Comparison of ENCODE assay signal across 8 mouse cellular contexts in the genomic region with DNA sequence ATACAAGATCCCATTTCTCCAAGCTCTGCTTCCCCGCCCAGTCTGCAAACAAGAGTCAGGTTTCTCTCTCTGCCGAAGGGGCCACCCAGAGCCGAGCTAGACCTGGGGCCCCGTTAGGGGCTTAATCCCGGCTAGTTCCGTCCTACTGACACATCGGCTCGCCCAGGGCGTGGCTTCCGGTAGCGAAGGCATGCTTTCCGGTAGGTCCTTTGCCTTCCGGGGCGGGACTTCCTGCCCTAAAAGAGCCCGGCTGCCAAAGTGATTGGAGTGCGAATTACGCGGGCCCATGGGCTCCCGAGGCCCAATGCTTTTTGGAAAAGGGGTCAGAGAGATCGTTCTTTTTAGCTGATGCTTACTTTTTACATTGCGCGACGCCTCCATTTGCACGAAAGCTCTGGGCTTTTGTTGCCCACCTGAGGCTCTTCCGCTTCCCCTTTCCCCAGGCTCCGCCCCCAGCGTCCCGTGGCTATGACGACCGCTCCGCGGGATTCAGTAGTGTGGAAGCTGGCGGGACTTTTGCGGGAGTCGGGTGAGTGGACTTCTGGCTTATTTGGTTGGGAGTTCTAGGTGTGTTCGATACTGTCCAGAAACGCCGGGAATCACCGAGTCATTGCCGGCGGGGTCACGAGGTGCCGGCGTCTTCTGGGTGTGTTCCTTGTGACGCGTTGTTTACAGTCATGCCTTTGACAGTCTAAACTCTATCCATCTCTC. TPM values are rescaled to one million over a fixed set of nuclear protein-coding genes. Genes with fewer than 3 reads are reported as not detected.
DNase-seq lines count a peak whose midpoint lies in the region; ATAC-seq lines count a peak whose summit lies in the region.

A gene (plus strand): TSS at position 209 of the 711 bp plus-strand sequence.

- H3K4me3 ChIP-seq in hindbrain, embryonic 11.5 days (ENCODE audit: low read depth, low read length), result peak within 1 kb of the TSS; percentile 65

- WGBS in hindbrain, embryonic 11.5 days, result under 1% methylated on average over 46 of the region's 46 CpGs

- H3K9ac ChIP-seq in hindbrain, embryonic 11.5 days (ENCODE audit: low read depth, low read length), result peak within 1 kb of the TSS; percentile 51

- H3K27me3 ChIP-seq in hindbrain, embryonic 11.5 days (ENCODE audit: control insufficient read depth, insufficient read depth, low read length), result no peaks in the 10 kb centered on the region

- peak within 1 kb of the TSS; percentile 80 for H3K27ac ChIP-seq in hindbrain, embryonic 11.5 days (ENCODE audit: low read depth, low read length)

- H3K4me1 ChIP-seq in hindbrain, embryonic 11.5 days (replicated peaks; ENCODE audit: control insufficient read depth, insufficient read depth, low read length), result no peaks in the 10 kb centered on the region

- no peaks in the 10 kb centered on the region for H3K9me3 ChIP-seq in hindbrain, embryonic 11.5 days (ENCODE audit: control insufficient read depth, low read length)

- peak; percentile 97 for ATAC-seq in hindbrain, embryonic 11.5 days (ENCODE audit: low FRiP score)

- DNase-seq in Muller cell, postnatal 12 days (ENCODE audit: inconsistent ontology term), result peak; percentile 93
- DNase-seq in cerebellum, adult 9-11 months, result peak; percentile 91
- peak; percentile 88 to 93 for DNase-seq in frontal cortex, adult 2 months (ENCODE audit: extremely low spot score in 1 of 2, low spot score in 1 of 2)
- DNase-seq in hindbrain, embryonic 11.5 days (ENCODE audit: low spot score), result peak; percentile 98
- peak; percentile 89 to 90 for DNase-seq in layer of hippocampus, postnatal 10 days (ENCODE audit: low spot score in 2 of 2)
- peak; percentile 97 for DNase-seq in lung, postnatal 10 days
- DNase-seq in ovary, postnatal 36 days (ENCODE audit: low spot score), result peak; percentile 90
- peak; percentile 90 for DNase-seq in thymus, postnatal 25 days

- H3K36me3 ChIP-seq in hindbrain, embryonic 11.5 days (ENCODE audit: control insufficient read depth, insufficient read depth, low read length), result no peaks in the 10 kb centered on the region

- H3K4me2 ChIP-seq in hindbrain, embryonic 11.5 days (replicated peaks; ENCODE audit: low read depth, low read length), result peak within 1 kb of the TSS; percentile 56

RNA-seq across cellular contexts. Expression of the gene that starts here (rescaled TPM):
- 33.8 and 36.3 TPM in 2 replicates for polyA plus RNA-seq in frontal cortex, adult 2 months (2012; rRNA removed)
- polyA plus RNA-seq in hindbrain, embryonic 11.5 days (2014; fragmentation: Nextera tagmentation; extraction: Ambion mirVana), result 11.8 and 13.4 TPM in 2 replicates
- 10 to 100 TPM; 22.5 to 23.6 TPM for total RNA-seq in layer of hippocampus, postnatal 10 days (2021)

Comparison
In these comparisons a context has a peak if more than half of its experiments do, and no peak if none do; other contexts are left out.
1. Peak in every context shown above with its lines: DNase-seq, ATAC-seq, H3K4me3 ChIP-seq and H3K27ac ChIP-seq.